Mouse (Mus musculus) heart, adult 2 months (tissue): ENCODE results near the gene Fgfr2.

Source experiments
- CTCF ChIP-seq: fragments of 200-600 bp; IDR thresholded peaks from 2 replicates; pipeline ENCODE4 v1.8.1; 2022; ENCODE audit warnings: antibody characterized with exemption, mild to moderate bottlenecking, moderate library complexity
- POLR2A ChIP-seq: fragments of 200-500 bp; IDR thresholded peaks from 2 replicates; pipeline ENCODE4 v1.6.1; 2011; ENCODE audit warnings: mild to moderate bottlenecking, low read depth, low read length, control low read depth; ENCODE audit not compliant: insufficient read depth

- TF ChIP-seq CTCF, result no peak
- TF ChIP-seq POLR2A, result no peak
Observed at GRCm38 (mm10) chr7:130796786-130797185, 2326.4 kb downstream of the Fgfr2 start.
